Mouse (Mus musculus) E14TG2a.4 (cell line): Measurements from ENCODE around the gene Ehd1.

Experiments used
- H3K27me3 ChIP-seq: 2 replicates; pipeline ENCODE4 v1.6.1; 2014; ENCODE audit warnings: low read length, control low read depth; ENCODE audit not compliant: insufficient read depth
- H3K36me3 ChIP-seq: 2 replicates; pipeline ENCODE4 v1.6.1; 2014; ENCODE audit warnings: low read length, control low read depth; ENCODE audit not compliant: insufficient read depth
- H3K4me1 ChIP-seq: replicated peaks from 2 replicates; pipeline ENCODE4 v1.6.1; 2014; ENCODE audit warnings: low read depth, low read length, control low read depth
- H3K4me3 ChIP-seq: replicated peaks from 2 replicates; pipeline ENCODE4 v1.5.1; 2014; ENCODE audit warnings: mild to moderate bottlenecking, low read length
- H3K9me3 ChIP-seq: 2 replicates; pipeline ENCODE4 v1.6.1; 2014; ENCODE audit warnings: low read length, control low read depth
- CTCF ChIP-seq: conservative IDR thresholded peaks from 2 replicates; pipeline ENCODE4 v1.5.1; 2014; ENCODE audit warnings: low read length
- NANOG ChIP-seq: IDR thresholded peaks from 2 replicates; pipeline ENCODE4 v1.6.1; 2014; ENCODE audit warnings: borderline replicate concordance, low read length, mixed read lengths
- POU5F1 ChIP-seq: IDR thresholded peaks from 2 replicates; pipeline ENCODE4 v1.6.1; 2014; ENCODE audit warnings: low read length, borderline replicate concordance

The Ehd1 gene

GRCm38 (mm10) chr19:6278439-6279073, 2.0 kb downstream of the Ehd1 start:
- Histone ChIP-seq H3K4me1 (peaks cover 89% of the 10 kb centered on the region), H3K36me3 (peaks cover 64% of the 10 kb centered on the region), H3K4me3 (peak overlapping the region; percentile 98), H3K9me3 (no peaks in the 10 kb centered on the region), H3K27me3 (no peaks in the 10 kb centered on the region)
- no peak for TF ChIP-seq CTCF
- TF ChIP-seq NANOG, result no peak
- TF ChIP-seq POU5F1, result no peak

- Histone ChIP-seq H3K4me3 (peak overlapping the region; percentile 98), H3K27me3 (no peaks in the 10 kb centered on the region), H3K4me1 (peaks cover 89% of the 10 kb centered on the region), H3K9me3 (no peaks in the 10 kb centered on the region), H3K36me3 (peaks cover 64% of the 10 kb centered on the region)
- no peak for TF ChIP-seq CTCF
These were observed 3.1 kb downstream of the Ehd1 start for GRCm38 (mm10) chr19:6279481-6280144.

DNA sequence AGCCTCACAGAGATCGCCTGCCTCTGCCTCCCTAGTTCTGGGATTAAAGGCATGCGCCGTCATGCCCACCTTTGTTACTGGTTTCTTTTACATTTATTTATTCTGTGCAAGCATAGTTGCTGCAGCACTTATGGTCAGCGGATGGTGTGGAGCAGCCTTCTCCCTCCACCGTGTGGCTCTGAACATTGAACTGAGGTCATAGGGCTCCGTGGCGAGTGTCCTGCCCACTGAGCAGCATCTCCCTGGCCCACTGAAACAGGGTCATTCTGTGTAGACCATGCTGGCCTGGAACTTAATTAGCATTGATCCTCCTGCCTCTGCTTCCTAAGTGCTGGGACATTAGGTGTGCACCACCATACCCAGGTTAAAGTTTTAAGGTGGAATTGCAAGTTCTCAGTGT, 4.0 kb downstream of the Ehd1 start:
- H3K9me3 ChIP-seq, result no peaks in the 10 kb centered on the region
- H3K4me3 ChIP-seq, result peak overlapping the region; percentile 30; the same call in 1 of the 2 replicates
- TF ChIP-seq POU5F1 (no peak), NANOG (no peak), CTCF (no peak)
- no peaks in the 10 kb centered on the region for H3K27me3 ChIP-seq
- H3K36me3 ChIP-seq, result peaks cover 72% of the 10 kb centered on the region
- H3K4me1 ChIP-seq, result peaks cover 89% of the 10 kb centered on the region

DNA sequence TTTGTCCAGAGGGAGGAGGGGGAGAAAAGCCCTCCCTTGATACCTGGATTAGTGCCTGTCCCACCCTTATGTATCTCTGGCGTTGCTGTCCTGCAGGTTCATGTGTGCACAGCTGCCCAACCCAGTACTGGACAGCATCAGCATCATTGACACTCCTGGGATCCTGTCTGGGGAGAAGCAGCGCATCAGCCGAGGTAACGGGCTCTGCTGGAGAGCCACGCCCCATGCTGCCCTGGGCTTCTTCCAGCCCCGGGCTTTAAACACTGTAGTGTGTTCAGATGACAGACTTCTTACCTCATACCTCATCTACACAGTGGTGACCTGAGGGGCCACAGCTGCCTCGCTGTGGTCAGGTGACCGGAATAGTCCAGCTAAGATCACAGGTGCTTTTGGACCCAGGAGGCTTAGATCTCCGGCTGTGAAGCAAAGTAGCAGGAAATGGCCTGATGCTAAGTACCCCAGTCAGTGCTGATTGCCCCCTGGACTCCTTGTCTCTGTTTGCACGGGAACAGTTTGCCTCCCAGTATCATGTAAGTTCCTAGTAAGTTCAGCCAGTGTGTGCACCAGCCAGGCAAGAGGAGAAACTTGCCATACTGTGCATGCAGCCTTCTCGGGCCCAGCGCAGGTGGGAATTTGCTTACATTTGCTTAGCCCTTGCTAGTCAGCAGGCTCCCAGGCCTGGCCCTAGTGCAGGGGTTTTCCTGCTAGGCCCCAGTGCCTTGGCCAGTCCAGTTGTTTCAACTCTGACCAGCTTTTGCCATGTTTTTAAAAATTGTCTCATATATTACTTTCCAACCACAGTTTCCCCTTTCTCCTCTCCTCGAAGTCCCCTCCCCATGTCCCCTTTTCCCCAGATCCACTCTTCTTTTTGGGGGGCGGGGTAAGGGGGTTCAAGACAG, 4.8 kb downstream of the Ehd1 start:
- Histone ChIP-seq H3K4me3 (peak overlapping the region; percentile 30), H3K36me3 (peaks cover 80% of the 10 kb centered on the region), H3K9me3 (no peaks in the 10 kb centered on the region), H3K27me3 (no peaks in the 10 kb centered on the region), H3K4me1 (peaks cover 90% of the 10 kb centered on the region)
- TF ChIP-seq NANOG (peak; percentile 59), CTCF (no peak)

- Histone ChIP-seq H3K36me3 (peaks cover 96% of the 10 kb centered on the region), H3K9me3 (no peaks in the 10 kb centered on the region), H3K4me3 (no peak overlapping the region), H3K4me1 (peaks cover 99% of the 10 kb centered on the region), H3K27me3 (no peaks in the 10 kb centered on the region)
- TF ChIP-seq POU5F1 (no peak), NANOG (no peak), CTCF (no peak)
These were observed 6.5 kb downstream of the Ehd1 start for GRCm38 (mm10) chr19:6283001-6283400.

GRCm38 (mm10) chr19:6284502-6284901, 8.0 kb downstream of the Ehd1 start:
- no peaks in the 10 kb centered on the region for H3K27me3 ChIP-seq
- peaks cover 100% of the 10 kb centered on the region for H3K36me3 ChIP-seq
- H3K4me3 ChIP-seq, result peak overlapping the region; percentile 27
- H3K4me1 ChIP-seq, result peaks cover 98% of the 10 kb centered on the region
- H3K9me3 ChIP-seq, result no peaks in the 10 kb centered on the region
- no peak for TF ChIP-seq POU5F1
- TF ChIP-seq CTCF, result no peak
- TF ChIP-seq NANOG, result no peak

GRCm38 (mm10) chr19:6285226-6285625, 8.7 kb downstream of the Ehd1 start:
- Histone ChIP-seq H3K4me3 (0 out of 2 replicates have a peak overlapping the region, but pooled peaks have one; percentile 27), H3K27me3 (no peaks in the 10 kb centered on the region), H3K9me3 (no peaks in the 10 kb centered on the region), H3K4me1 (peaks cover 98% of the 10 kb centered on the region), H3K36me3 (peaks cover 100% of the 10 kb centered on the region)
- TF ChIP-seq CTCF, result no peak
- TF ChIP-seq POU5F1, result no peak
- TF ChIP-seq NANOG, result no peak

GRCm38 (mm10) chr19:6285632-6286433, 9.3 kb downstream of the Ehd1 start:
- no peaks in the 10 kb centered on the region for H3K9me3 ChIP-seq
- H3K36me3 ChIP-seq, result peaks cover 96% of the 10 kb centered on the region
- H3K4me3 ChIP-seq, result no peak overlapping the region
- TF ChIP-seq CTCF (no peak), NANOG (no peak), POU5F1 (no peak)
- H3K4me1 ChIP-seq, result peaks cover 96% of the 10 kb centered on the region
- H3K27me3 ChIP-seq, result no peaks in the 10 kb centered on the region
